8 mouse cellular contexts compared by ENCODE assay signal in the genomic region with DNA sequence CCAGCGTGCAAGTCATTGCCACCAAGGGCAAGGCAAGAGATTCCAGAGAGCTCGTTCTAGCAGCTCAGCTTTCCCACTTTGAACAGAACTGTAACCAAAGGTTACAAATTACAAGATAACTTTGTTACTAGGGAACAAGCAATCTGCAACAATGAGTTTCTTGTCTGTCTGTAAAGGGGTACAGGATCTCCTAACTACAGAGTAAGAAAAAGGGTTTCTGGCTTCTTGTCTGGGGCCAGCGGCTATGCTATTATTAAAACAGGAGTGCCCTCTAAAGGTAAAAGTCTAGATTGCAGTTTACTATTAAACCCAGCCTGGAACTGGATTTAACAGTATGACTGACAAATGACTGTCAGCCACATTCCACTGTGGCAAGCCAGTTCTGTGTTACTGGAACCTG. TPM values are rescaled to one million over a fixed set of nuclear protein-coding genes. Genes with fewer than 3 reads are reported as not detected.
DNase-seq lines count a peak whose midpoint lies in the region; ATAC-seq and TF ChIP-seq lines count a peak whose summit lies in the region.
"Had no signal": no experiment of that assay in that cellular context is flagged by ENCODE, and none has a peak within 500 bp of the region (broad histone marks: within the 10 kb centered on the region; RNA-seq: fewer than 3 reads in every experiment).

No protein-coding gene starts in this region.

- H3K4me1 ChIP-seq in lung, embryonic 14.5 days (ENCODE audit: insufficient read depth): 0 out of 2 replicates have a peak, but pooled peaks cover 3% of the 10 kb centered on the region
- H3K4me1 ChIP-seq in forebrain, embryonic 15.5 days: no peaks in the 10 kb centered on the region

- no peaks in the 10 kb centered on the region for H3K27me3 ChIP-seq in lung, embryonic 14.5 days (ENCODE audit: insufficient read depth, low read length)
- H3K27me3 ChIP-seq in forebrain, embryonic 15.5 days: no peaks in the 10 kb centered on the region
- H3K27me3 ChIP-seq: heart, embryonic 15.5 days had no signal

- no peak overlapping the region for H3K27ac ChIP-seq in lung, embryonic 14.5 days (ENCODE audit: low read depth)
- H3K27ac ChIP-seq in forebrain, embryonic 15.5 days (replicated peaks): no peak overlapping the region
- H3K27ac ChIP-seq: heart, embryonic 15.5 days had no signal

- H3K9ac ChIP-seq in lung, embryonic 14.5 days: no peak overlapping the region
- H3K9ac ChIP-seq in forebrain, embryonic 15.5 days (replicated peaks): no peak overlapping the region
- H3K9ac ChIP-seq: heart, embryonic 15.5 days had no signal

- no peak for TF ChIP-seq POLR2A in brain, embryonic 14.5 days (IDR thresholded peaks at IDR 0.05; ENCODE audit: borderline replicate concordance, extremely low read depth, insufficient read depth, insufficient read length, poor library complexity, severe bottlenecking)

- WGBS in lung, embryonic 14.5 days: 15% methylated on average over 3 of the region's 3 CpGs
- 35% methylated on average over 3 of the region's 3 CpGs for WGBS in forebrain, embryonic 15.5 days

- no peaks in the 10 kb centered on the region for H3K36me3 ChIP-seq in lung, embryonic 14.5 days (ENCODE audit: insufficient read depth)
- no peaks in the 10 kb centered on the region for H3K36me3 ChIP-seq in forebrain, embryonic 15.5 days
- H3K36me3 ChIP-seq: heart, embryonic 15.5 days had no signal

- H3K4me2 ChIP-seq in lung, embryonic 14.5 days: no peak overlapping the region
- no peak overlapping the region for H3K4me2 ChIP-seq in forebrain, embryonic 15.5 days (replicated peaks)
- H3K4me2 ChIP-seq: heart, embryonic 15.5 days had no signal

- H3K9me3 ChIP-seq in lung, embryonic 14.5 days (ENCODE audit: low read depth, low read length): no peaks in the 10 kb centered on the region
- H3K9me3 ChIP-seq in forebrain, embryonic 15.5 days: no peaks in the 10 kb centered on the region
- H3K9me3 ChIP-seq: heart, embryonic 15.5 days had no signal

- H3K4me3 ChIP-seq in lung, embryonic 14.5 days (ENCODE audit: low read depth, low read length): no peak overlapping the region
- no peak overlapping the region for H3K4me3 ChIP-seq in forebrain, embryonic 15.5 days
- H3K4me3 ChIP-seq: heart, embryonic 15.5 days had no signal

- TF ChIP-seq CTCF in lung, embryonic 14.5 days (IDR thresholded peaks at IDR 0.05; ENCODE audit: low read depth): peak; percentile 71
- peak; percentile 54; the same call in 1 of the 2 replicates for TF ChIP-seq CTCF in brain, embryonic 14.5 days (IDR thresholded peaks at IDR 0.05; ENCODE audit: borderline replicate concordance, extremely low read depth, insufficient read depth, insufficient read length)

- peak; percentile 94 for DNase-seq in lung, embryonic 14.5 days
- no peak for DNase-seq in lung, adult 18-20 months
- peak; percentile 78 for DNase-seq in brain, embryonic 14.5 days (ENCODE audit: low read depth)
- DNase-seq in mesoderm, embryonic 11.5 days (ENCODE audit: low read depth, low spot score): peak; percentile 67
- no peak for DNase-seq in frontal cortex, postnatal 25 days (ENCODE audit: low spot score in 2 of 2)
- DNase-seq in gastrocnemius, postnatal 4 days (ENCODE audit: low spot score in 2 of 2): no peak

- peak; percentile 41; the same call in 1 of the 2 replicates for ATAC-seq in lung, embryonic 14.5 days (ENCODE audit: insufficient read depth)
- ATAC-seq in forebrain, embryonic 15.5 days (replicated peaks): peak; percentile 55

RNA-seq across cellular contexts. Expression of gene Cdkn3, which starts 36.5 kb away (rescaled TPM):
- polyA plus RNA-seq in lung, embryonic 14.5 days (2014; fragmentation: Nextera tagmentation; extraction: Ambion mirVana): 70.1 and 71.6 TPM in 2 replicates
- 7.0 and 10.3 TPM in 2 replicates for polyA plus RNA-seq in brain, embryonic 14.5 days (2012; rRNA removed)
- 16.8 and 18.8 TPM in 2 replicates for polyA plus RNA-seq in forebrain, embryonic 15.5 days (2015; fragmentation: Nextera tagmentation; extraction: Ambion mirVana)
- 10 to 100 TPM in 1 of 2 experiments, 1 to 10 TPM in 1; 7.2 to 10.1 TPM for total RNA-seq in gastrocnemius, postnatal 4 days (2021)

Comparison
In these comparisons a context has a peak if more than half of its experiments do, and no peak if none do; other contexts are left out.
1. DNase-seq: peak in lung, embryonic 14.5 days (single experiment), brain, embryonic 14.5 days (single experiment) and mesoderm, embryonic 11.5 days (single experiment); none in lung, adult 18-20 months (0 of 2), frontal cortex, postnatal 25 days (0 of 2) and gastrocnemius, postnatal 4 days (0 of 2).